Mouse (Mus musculus) liver, embryonic 15.5 days (tissue): ENCODE measurements at regions not wholly inside any gene's neighbourhood (a gene's known extent, or its start where the extent isn't known, plus 50 kb on each side); places are given as distances from the start of the nearest gene placed in this dataset.
"Not testable (repeated sequence)": the region's sequence is repeated elsewhere in the genome, so short reads cannot be mapped to it uniquely, and the experiment has no call there.

ENCODE experiments used
- ATAC-seq: fragments of 200-750 bp; cut with Nextera tagmentation; 2 replicates; pipeline ENCODE4 v1.8.0; 2017; ENCODE audit warnings: moderate number of reproducible peaks, mild to moderate bottlenecking, moderate library complexity; ENCODE audit not compliant: insufficient read depth
- H3K27ac ChIP-seq: fragments of 300-500 bp; sonication (generic); replicated peaks from 2 replicates; pipeline ENCODE4 v1.5.1; 2015; ENCODE audit warnings: mild to moderate bottlenecking, inconsistent platforms
- H3K27me3 ChIP-seq: fragments of 300-500 bp; sonication (generic); 2 replicates; pipeline ENCODE4 v1.6.1; 2015; ENCODE audit warnings: mild to moderate bottlenecking, inconsistent platforms
- H3K36me3 ChIP-seq: fragments of 300-500 bp; sonication (generic); replicated peaks from 2 replicates; pipeline ENCODE4 v1.6.1; 2015; ENCODE audit warnings: moderate library complexity, mild to moderate bottlenecking, inconsistent platforms
- H3K4me1 ChIP-seq: fragments of 300-500 bp; sonication (generic); replicated peaks from 2 replicates; pipeline ENCODE4 v1.6.1; 2015; ENCODE audit warnings: inconsistent platforms
- H3K4me2 ChIP-seq: fragments of 300-500 bp; sonication (generic); 2 replicates; pipeline ENCODE4 v1.6.1; 2015; ENCODE audit warnings: moderate library complexity, mild to moderate bottlenecking, inconsistent platforms
- H3K4me3 ChIP-seq: fragments of 300-500 bp; sonication (generic); replicated peaks from 2 replicates; pipeline ENCODE4 v1.5.1; 2015; ENCODE audit warnings: mild to moderate bottlenecking, inconsistent platforms
- H3K9ac ChIP-seq: fragments of 300-500 bp; sonication (generic); 2 replicates; pipeline ENCODE4 v1.6.1; 2015; ENCODE audit warnings: moderate library complexity, mild to moderate bottlenecking, inconsistent platforms
- H3K9me3 ChIP-seq: fragments of 300-500 bp; sonication (generic); replicated peaks from 2 replicates; pipeline ENCODE4 v1.6.1; 2016; ENCODE audit warnings: inconsistent platforms
- WGBS: fragments of 180-500 bp; shearing (Covaris S2); methylation state at CpG from one replicate; pipeline ENCODE4 v1.1.7; 2015; ENCODE audit warnings: mixed read lengths; ENCODE audit not compliant: insufficient replicate concordance; 5-methylcytosine and 5-hydroxymethylcytosine counted together

DNA sequence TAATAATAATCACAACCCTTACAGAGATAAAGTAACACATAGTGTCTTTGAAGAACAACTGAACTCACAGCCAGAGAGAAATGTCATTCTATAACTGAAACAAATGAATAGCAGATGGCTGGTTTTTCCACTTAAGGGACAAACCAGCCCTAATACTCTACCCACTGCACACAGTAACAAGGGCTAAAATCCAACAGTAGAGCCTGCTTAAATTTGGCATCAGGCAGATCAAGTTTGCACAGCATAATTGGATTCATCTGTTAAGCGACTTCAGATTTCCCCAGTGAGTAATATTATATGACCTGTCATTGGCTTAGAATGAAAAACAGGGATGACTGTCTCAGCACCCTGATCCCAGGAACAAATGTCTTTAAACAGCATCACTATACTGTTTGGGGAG is 1416.5 kb upstream of the 1700008P02Rik start:
- H3K27ac ChIP-seq, result no peak overlapping the region
- no peaks in the 10 kb centered on the region for H3K27me3 ChIP-seq
- H3K36me3 ChIP-seq, result no peaks in the 10 kb centered on the region
- 45% methylated on average over 1 of the region's 1 CpGs for WGBS
- H3K4me2 ChIP-seq, result no peak overlapping the region
- no peak for ATAC-seq
- no peaks in the 10 kb centered on the region for H3K9me3 ChIP-seq
- no peaks in the 10 kb centered on the region for H3K4me1 ChIP-seq
- no peak overlapping the region for H3K4me3 ChIP-seq
- no peak overlapping the region for H3K9ac ChIP-seq

- Histone ChIP-seq H3K9me3 (no peaks in the 10 kb centered on the region), H3K27me3 (no peaks in the 10 kb centered on the region), H3K27ac (no peak overlapping the region), H3K36me3 (no peaks in the 10 kb centered on the region), H3K4me3 (no peak overlapping the region), H3K4me1 (no peaks in the 10 kb centered on the region), H3K4me2 (no peak overlapping the region), H3K9ac (no peak overlapping the region)
- no peak for ATAC-seq
- WGBS, result 66% methylated on average over 14 of the region's 14 CpGs
Observed at GRCm38 (mm10) chr3:8035091-8035729, 1415.0 kb upstream of the 1700008P02Rik start.

DNA sequence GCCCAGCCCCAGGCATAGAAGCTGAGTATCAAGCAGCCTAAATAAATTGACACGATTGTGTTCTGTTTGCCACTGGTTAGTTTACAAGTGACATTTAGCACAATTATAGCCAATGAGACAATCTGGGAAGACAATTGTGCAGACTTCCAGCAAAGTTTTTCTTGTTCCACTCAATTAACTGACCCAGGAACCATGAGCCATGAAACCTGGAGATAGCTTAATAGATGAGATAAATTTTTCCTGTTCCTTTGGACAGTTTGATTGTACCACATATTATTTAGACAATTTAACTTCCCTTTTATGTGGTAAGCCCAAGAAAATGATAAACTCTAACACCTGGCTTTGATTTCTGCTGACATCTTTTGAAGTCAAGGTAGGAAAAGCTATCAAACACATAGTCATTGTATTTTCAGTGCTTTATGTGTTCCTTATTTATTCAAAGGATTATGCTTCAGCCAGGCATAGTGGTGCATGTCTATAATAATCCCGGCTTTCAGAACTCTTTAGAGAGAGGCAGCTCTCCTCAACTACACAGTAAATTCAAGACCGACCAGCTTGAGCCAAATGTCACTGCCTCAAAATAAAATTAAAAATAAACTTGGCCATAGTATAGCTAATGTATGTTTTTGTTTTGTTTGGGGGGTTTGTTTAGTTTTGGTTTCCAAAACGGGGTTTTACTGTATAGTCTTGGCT is 1406.2 kb upstream of the 1700008P02Rik start:
- Histone ChIP-seq H3K4me2 (no peak overlapping the region), H3K4me1 (no peaks in the 10 kb centered on the region), H3K9ac (no peak overlapping the region), H3K9me3 (no peaks in the 10 kb centered on the region), H3K4me3 (no peak overlapping the region), H3K27ac (no peak overlapping the region), H3K36me3 (no peaks in the 10 kb centered on the region), H3K27me3 (no peaks in the 10 kb centered on the region)
- ATAC-seq, result no peak
- WGBS, result 54% methylated on average over 4 of the region's 4 CpGs

DNA sequence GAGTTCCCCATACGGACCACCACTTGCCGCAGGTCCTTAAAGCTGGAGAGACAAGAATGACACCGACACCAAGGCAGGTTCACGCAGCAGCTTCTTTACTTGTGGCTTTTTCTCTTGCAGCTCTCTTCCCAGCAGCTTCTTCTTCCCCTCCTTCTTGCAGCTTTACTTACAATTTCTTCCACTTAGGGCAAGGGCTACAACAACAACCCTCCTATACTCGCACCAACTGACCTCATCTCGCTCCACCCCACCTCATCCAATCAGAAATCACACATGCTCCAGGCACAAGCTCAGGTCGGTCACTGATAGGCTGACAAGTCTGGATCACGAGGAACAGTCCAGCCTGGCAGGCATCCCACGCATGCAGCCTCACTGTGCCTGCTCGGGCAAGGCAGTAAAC is 1402.4 kb upstream of the 1700008P02Rik start:
- Histone ChIP-seq H3K9ac (no peak overlapping the region), H3K36me3 (no peaks in the 10 kb centered on the region), H3K9me3 (no peaks in the 10 kb centered on the region), H3K27ac (no peak overlapping the region), H3K27me3 (no peaks in the 10 kb centered on the region), H3K4me2 (no peak overlapping the region), H3K4me1 (no peaks in the 10 kb centered on the region), H3K4me3 (no peak overlapping the region)
- 73% methylated on average over 10 of the region's 10 CpGs for WGBS
- ATAC-seq, result no peak

GRCm38 (mm10) chr3:8017489-8017888 is 1397.2 kb upstream of the 1700008P02Rik start:
- WGBS, result 62% methylated on average over 3 of the region's 3 CpGs
- no peak for ATAC-seq
- no peaks in the 10 kb centered on the region for H3K9me3 ChIP-seq
- no peak overlapping the region for H3K4me3 ChIP-seq
- H3K4me1 ChIP-seq, result no peaks in the 10 kb centered on the region
- no peaks in the 10 kb centered on the region for H3K36me3 ChIP-seq
- H3K27ac ChIP-seq, result no peak overlapping the region
- no peak overlapping the region for H3K9ac ChIP-seq
- no peaks in the 10 kb centered on the region for H3K27me3 ChIP-seq
- H3K4me2 ChIP-seq, result no peak overlapping the region

DNA sequence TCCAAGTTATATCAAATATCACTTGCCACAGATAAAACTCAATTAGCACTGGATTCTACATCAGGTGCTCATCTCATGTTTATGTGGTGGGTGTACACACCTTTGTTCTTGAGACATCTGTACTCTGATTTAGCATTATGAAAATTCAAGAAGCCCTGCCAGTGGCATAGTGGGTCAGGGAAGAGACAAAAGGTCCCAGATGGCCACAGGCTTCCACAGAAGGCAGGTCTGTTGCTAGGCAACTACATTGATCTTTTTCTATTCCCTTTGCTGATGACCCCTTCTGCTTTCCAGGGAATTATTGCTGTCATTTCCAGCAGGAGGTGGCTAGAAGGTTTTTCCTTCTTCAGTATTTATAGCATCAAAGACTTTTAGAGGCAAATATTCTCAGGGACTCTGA is 1396.7 kb upstream of the 1700008P02Rik start:
- no peaks in the 10 kb centered on the region for H3K27me3 ChIP-seq
- H3K9me3 ChIP-seq, result no peaks in the 10 kb centered on the region
- no peak overlapping the region for H3K4me3 ChIP-seq
- H3K9ac ChIP-seq, result no peak overlapping the region
- H3K36me3 ChIP-seq, result no peaks in the 10 kb centered on the region
- H3K4me2 ChIP-seq, result no peak overlapping the region
- no peak overlapping the region for H3K27ac ChIP-seq
- no peaks in the 10 kb centered on the region for H3K4me1 ChIP-seq
- no peak for ATAC-seq

- no peak overlapping the region for H3K27ac ChIP-seq
- H3K9me3 ChIP-seq, result no peaks in the 10 kb centered on the region
- 45% methylated on average over 4 of the region's 4 CpGs for WGBS
- H3K4me3 ChIP-seq, result no peak overlapping the region
- H3K9ac ChIP-seq, result no peak overlapping the region
- H3K4me2 ChIP-seq, result no peak overlapping the region
- H3K27me3 ChIP-seq, result no peaks in the 10 kb centered on the region
- H3K4me1 ChIP-seq, result no peaks in the 10 kb centered on the region
- no peak for ATAC-seq
- no peaks in the 10 kb centered on the region for H3K36me3 ChIP-seq
Observed at GRCm38 (mm10) chr3:8009966-8010365, 1389.7 kb upstream of the 1700008P02Rik start.

DNA sequence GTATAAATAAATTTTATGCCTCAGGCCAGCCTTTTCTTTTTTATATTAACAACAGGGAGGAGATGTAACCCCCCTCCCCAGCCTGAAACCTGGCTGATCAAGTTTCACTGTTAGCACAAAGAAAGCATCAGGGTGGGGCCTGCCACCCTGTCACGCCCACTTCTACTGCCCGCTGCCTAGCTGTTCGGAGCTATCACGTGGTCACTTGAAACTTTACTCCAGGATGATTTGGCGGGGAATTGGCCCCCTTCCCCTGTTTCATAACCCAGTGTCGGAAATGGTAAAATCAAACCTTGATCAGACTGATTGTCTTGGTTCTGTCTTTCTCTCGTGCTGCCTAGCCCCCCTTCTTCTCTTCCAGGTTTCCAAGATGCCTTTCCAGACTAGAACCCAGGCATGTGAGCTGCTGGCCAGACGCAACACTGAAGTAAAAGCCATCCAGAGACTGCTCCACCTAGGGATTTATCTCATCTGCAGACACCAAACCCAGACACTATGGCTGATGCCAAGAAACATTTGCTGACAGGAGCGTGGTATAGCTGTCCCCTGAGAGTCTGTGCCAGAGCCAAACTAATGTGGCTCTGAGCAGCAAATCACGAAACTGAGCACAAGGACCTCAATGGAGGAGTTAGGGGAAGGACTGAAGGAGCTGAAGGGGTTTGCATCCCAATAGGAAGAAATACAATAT is 1386.6 kb upstream of the 1700008P02Rik start:
- no peaks in the 10 kb centered on the region for H3K27me3 ChIP-seq
- H3K9me3 ChIP-seq, result no peaks in the 10 kb centered on the region
- H3K4me3 ChIP-seq, result no peak overlapping the region
- H3K9ac ChIP-seq, result no peak overlapping the region
- H3K4me2 ChIP-seq, result no peak overlapping the region
- H3K27ac ChIP-seq, result no peak overlapping the region
- H3K4me1 ChIP-seq, result no peaks in the 10 kb centered on the region
- WGBS, result 56% methylated on average over 10 of the region's 10 CpGs
- H3K36me3 ChIP-seq, result no peaks in the 10 kb centered on the region
- no peak for ATAC-seq

- H3K4me1 ChIP-seq, result no peaks in the 10 kb centered on the region
- no peak overlapping the region for H3K9ac ChIP-seq
- no peak overlapping the region for H3K4me2 ChIP-seq
- H3K36me3 ChIP-seq, result no peaks in the 10 kb centered on the region
- H3K27me3 ChIP-seq, result no peaks in the 10 kb centered on the region
- ATAC-seq, result no peak
- WGBS, result 56% methylated on average over 5 of the region's 5 CpGs
- no peak overlapping the region for H3K27ac ChIP-seq
- H3K4me3 ChIP-seq, result no peak overlapping the region
- H3K9me3 ChIP-seq, result no peaks in the 10 kb centered on the region
Observed at GRCm38 (mm10) chr3:8006273-8006672, 1386.0 kb upstream of the 1700008P02Rik start.

- H3K36me3 ChIP-seq, ATAC-seq, H3K4me3 ChIP-seq, H3K9me3 ChIP-seq, H3K27ac ChIP-seq, H3K27me3 ChIP-seq, H3K4me1 ChIP-seq, H3K9ac ChIP-seq, H3K4me2 ChIP-seq: not testable (repeated sequence)
- 59% methylated on average over 2 of the region's 2 CpGs for WGBS
Observed at GRCm38 (mm10) chr3:8005684-8006083, 1385.4 kb upstream of the 1700008P02Rik start.

- no peak overlapping the region for H3K9ac ChIP-seq
- no peaks in the 10 kb centered on the region for H3K9me3 ChIP-seq
- H3K27me3 ChIP-seq, result no peaks in the 10 kb centered on the region
- no peak overlapping the region for H3K4me2 ChIP-seq
- no peaks in the 10 kb centered on the region for H3K4me1 ChIP-seq
- WGBS, result 53% methylated on average over 1 of the region's 1 CpGs
- no peaks in the 10 kb centered on the region for H3K36me3 ChIP-seq
- H3K4me3 ChIP-seq, result no peak overlapping the region
- H3K27ac ChIP-seq, result no peak overlapping the region
- ATAC-seq, result no peak
Observed at GRCm38 (mm10) chr3:8004271-8004670, 1384.0 kb upstream of the 1700008P02Rik start.
